Mouse (Mus musculus) spleen, postnatal 4 days (tissue): ENCODE data around the gene Cnn2.
"Not testable (repeated sequence)": the region's sequence is repeated elsewhere in the genome, so short reads cannot be mapped to it uniquely, and the experiment has no call there.

Source experiments
- DNase-seq, 2 experiments: peaks; one replicate each; pipeline ENCODE4 v3.0.0; 2022; ENCODE audit warnings: low spot score in 2 of 2

The Cnn2 gene

DNA sequence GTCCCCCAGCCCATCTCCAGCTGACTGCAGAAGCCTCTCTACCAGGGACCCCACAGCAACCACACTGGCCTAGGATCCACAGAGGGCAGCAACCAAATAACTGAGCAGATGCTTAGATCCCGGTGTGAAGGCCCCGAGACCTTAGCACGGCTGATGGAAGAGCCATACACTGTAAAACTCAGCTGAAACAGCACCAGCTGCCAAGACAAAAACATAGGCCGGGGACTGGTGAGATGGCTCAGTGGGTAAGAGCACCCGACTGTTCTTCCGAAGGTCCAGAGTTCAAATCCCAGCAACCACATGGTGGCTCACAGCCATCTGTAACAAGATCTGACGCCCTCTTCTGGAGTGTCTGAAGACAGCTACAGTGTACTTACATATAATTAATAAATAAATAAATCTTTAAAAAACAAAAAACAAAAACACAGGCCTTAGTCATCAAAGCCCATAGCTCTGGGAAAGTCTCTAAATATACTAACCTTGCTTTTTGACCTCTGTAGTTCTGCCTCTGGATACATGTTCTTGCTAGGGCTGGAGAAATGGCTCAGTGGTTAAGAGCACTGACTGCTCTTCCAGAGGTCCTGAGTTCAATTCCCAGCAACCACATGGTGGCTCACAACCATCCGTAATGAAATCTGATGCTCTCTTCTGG is 53.2 kb downstream of the Cnn2 start:
- DNase-seq, result not testable (repeated sequence)

DNA sequence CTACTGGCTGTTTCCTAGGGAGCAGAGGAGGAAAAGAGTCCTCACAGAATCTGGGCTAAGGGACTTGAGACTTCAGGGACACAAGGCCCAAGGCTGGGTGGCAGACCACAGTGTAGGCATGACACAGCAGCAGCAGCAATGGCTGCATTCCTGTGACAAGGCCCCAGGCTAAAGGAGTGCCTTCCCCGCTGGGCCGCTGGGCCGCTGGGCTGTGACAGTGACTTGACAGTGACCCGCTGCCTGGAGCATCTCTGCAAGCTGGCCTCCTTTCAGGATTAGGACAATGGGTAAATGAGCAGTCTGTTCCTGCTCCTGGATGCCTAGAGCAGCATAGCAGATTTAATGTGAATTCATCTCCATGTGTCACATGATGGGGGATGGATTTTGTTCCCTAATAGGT is 55.7 kb downstream of the Cnn2 start:
- DNase-seq, result no peak

DNA sequence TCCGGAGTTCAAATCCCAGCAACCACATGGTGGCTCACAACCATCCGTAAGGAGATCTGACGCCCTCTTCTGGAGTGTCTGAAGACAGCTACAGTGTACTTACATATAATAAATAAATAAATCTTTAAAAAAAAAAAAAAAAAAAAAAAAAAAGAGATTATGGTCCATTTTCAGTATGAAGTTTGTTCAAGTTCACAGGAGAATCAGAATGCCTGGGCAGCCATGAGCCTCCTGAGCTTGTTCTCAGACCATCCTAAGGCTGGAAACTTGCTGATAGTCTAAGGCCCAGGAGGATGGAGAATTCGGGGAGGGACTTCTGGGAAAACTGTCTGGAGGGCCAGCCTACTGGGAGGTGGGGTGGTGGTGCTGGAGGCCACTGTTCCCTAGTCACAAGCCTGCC is 57.0 kb downstream of the Cnn2 start:
- not testable (repeated sequence) for DNase-seq
